Mouse (Mus musculus) MEL (cell line): ENCODE data around the gene Chid1. TPM values are rescaled to one million over a fixed set of nuclear protein-coding genes. Genes with fewer than 3 reads are reported as not detected.
A peak's percentile ranks its signal among the peaks of the same experiment; 100 is the strongest.

Source experiments
- DNase-seq: peaks from one replicate; pipeline ENCODE4 v3.0.0; 2011; ENCODE audit warnings: low read depth, low spot score
- H3K27ac ChIP-seq: 2 replicates; pipeline ENCODE4 v1.5.1; 2012; ENCODE audit warnings: low read depth, mild to moderate bottlenecking, control low read depth, low read length, moderate library complexity; ENCODE audit not compliant: control insufficient read depth
- H3K27me3 ChIP-seq, 2 experiments: fragments of 150-350 bp in 1 of 2; sonication (generic) in 1 of 2; 2 replicates each; pipeline ENCODE4 v1.6.1; 2012; ENCODE audit warnings: low read length in 2 of 2, mild to moderate bottlenecking in 2 of 2, improper control_type of control experiment in 1 of 2, moderate library complexity in 1 of 2; ENCODE audit not compliant: insufficient read depth in 2 of 2, control insufficient read depth in 1 of 2
- H3K36me3 ChIP-seq, 2 experiments: 2 replicates each; pipeline ENCODE4 v1.6.1; 2012 to 2014; ENCODE audit warnings: low read length in 2 of 2, improper control_type of control experiment in 1 of 2, inconsistent platforms in 1 of 2, mild to moderate bottlenecking in 1 of 2; ENCODE audit not compliant: insufficient read depth in 2 of 2, control insufficient read depth in 1 of 2
- H3K4me1 ChIP-seq, 2 experiments: fragments of 150-350 bp in 1 of 2; sonication (generic) in 1 of 2; 2 replicates each; pipeline ENCODE4 v1.6.1; 2012; ENCODE audit warnings: low read length in 2 of 2, improper control_type of control experiment in 1 of 2, mild to moderate bottlenecking in 1 of 2; ENCODE audit not compliant: insufficient read depth in 2 of 2, control insufficient read depth in 1 of 2
- H3K4me3 ChIP-seq, 2 experiments: fragments of 150-350 bp in 1 of 2; sonication (generic) in 1 of 2; 2 replicates each; pipeline ENCODE4 v1.5.1; 2012; ENCODE audit warnings: low read depth in 2 of 2, low read length in 2 of 2, mild to moderate bottlenecking in 2 of 2, moderate library complexity in 2 of 2, control low read depth in 1 of 2, improper control_type of control experiment in 1 of 2; ENCODE audit not compliant: control insufficient read depth in 1 of 2, insufficient read depth in 1 of 2
- H3K79me2 ChIP-seq: 2 replicates; pipeline ENCODE4 v1.6.1; 2012; ENCODE audit warnings: mild to moderate bottlenecking, low read length, moderate library complexity; ENCODE audit not compliant: control insufficient read depth, poor library complexity, insufficient read depth
- H3K9ac ChIP-seq: 2 replicates; pipeline ENCODE4 v1.6.1; 2012; ENCODE audit warnings: low read depth, mild to moderate bottlenecking, control low read depth, low read length, moderate library complexity; ENCODE audit not compliant: control insufficient read depth, poor library complexity, severe bottlenecking
- H3K9me3 ChIP-seq: fragments of 150-350 bp; sonication (generic); replicated peaks from 2 replicates; pipeline ENCODE4 v1.6.1; 2012; ENCODE audit warnings: mild to moderate bottlenecking, low read length, improper control_type of control experiment, moderate library complexity; ENCODE audit not compliant: insufficient read depth
- CHD2 ChIP-seq: IDR thresholded peaks from 2 replicates; pipeline ENCODE4 v1.6.1; 2011; ENCODE audit warnings: low read length, improper control_type of control experiment
- EP300 ChIP-seq, 2 experiments: IDR thresholded peaks; 2 replicates each; pipeline ENCODE4 v1.6.1; 2011; ENCODE audit warnings: improper control_type of control experiment in 2 of 2, low read length in 2 of 2, low read depth in 1 of 2, mild to moderate bottlenecking in 1 of 2
- GATA1 ChIP-seq: IDR thresholded peaks from 2 replicates; pipeline ENCODE4 v1.6.1; 2011; ENCODE audit warnings: low read depth, low read length, improper control_type of control experiment
- HCFC1 ChIP-seq: IDR thresholded peaks from 2 replicates; pipeline ENCODE4 v1.6.1; 2012; ENCODE audit warnings: low read depth, mild to moderate bottlenecking, inconsistent platforms, low read length, improper control_type of control experiment, moderate library complexity
- JUND ChIP-seq: IDR thresholded peaks from 2 replicates; pipeline ENCODE4 v1.6.1; 2011; ENCODE audit warnings: low read depth, mild to moderate bottlenecking, improper control_type of control experiment, low read length
- MAFK ChIP-seq: IDR thresholded peaks from 2 replicates; pipeline ENCODE4 v1.6.1; 2011; ENCODE audit warnings: low read depth, mild to moderate bottlenecking, low read length, improper control_type of control experiment, borderline replicate concordance
- MAX ChIP-seq: IDR thresholded peaks from 2 replicates; pipeline ENCODE4 v1.6.1; 2011; ENCODE audit warnings: low read length, improper control_type of control experiment
- MEF2A ChIP-seq: IDR thresholded peaks from 2 replicates; pipeline ENCODE4 v1.6.1; 2014; ENCODE audit warnings: low read depth, mild to moderate bottlenecking, inconsistent platforms, low read length, improper control_type of control experiment; ENCODE audit not compliant: poor library complexity, insufficient replicate concordance, severe bottlenecking; ENCODE audit errors: extremely low read depth
- MXI1 ChIP-seq: IDR thresholded peaks from 2 replicates; pipeline ENCODE4 v1.6.1; 2011; ENCODE audit warnings: mild to moderate bottlenecking, low read depth, low read length, improper control_type of control experiment
- MYB ChIP-seq: IDR thresholded peaks from 2 replicates; pipeline ENCODE4 v1.6.1; 2011; ENCODE audit warnings: mild to moderate bottlenecking, low read depth, low read length, improper control_type of control experiment
- NELFE ChIP-seq: IDR thresholded peaks from 2 replicates; pipeline ENCODE4 v1.6.1; 2011; ENCODE audit warnings: low read depth, low read length, improper control_type of control experiment
- NRF1 ChIP-seq: IDR thresholded peaks from 2 replicates; pipeline ENCODE4 v1.6.1; 2014; ENCODE audit warnings: low read depth, mild to moderate bottlenecking, inconsistent platforms, low read length, improper control_type of control experiment, moderate library complexity; ENCODE audit not compliant: poor library complexity, insufficient read depth, severe bottlenecking
- POLR2A ChIP-seq, 2 experiments: IDR thresholded peaks; 2 replicates each; pipeline ENCODE4 v1.6.1; 2011 to 2012; ENCODE audit warnings: low read length in 2 of 2, mild to moderate bottlenecking in 2 of 2, control low read depth in 1 of 2, improper control_type of control experiment in 1 of 2, low read depth in 1 of 2, moderate library complexity in 1 of 2; ENCODE audit not compliant: control insufficient read depth in 1 of 2, insufficient read depth in 1 of 2, poor library complexity in 1 of 2
- POLR2AphosphoS2 ChIP-seq: IDR thresholded peaks from 2 replicates; pipeline ENCODE4 v1.6.1; 2011; ENCODE audit warnings: low read length, improper control_type of control experiment
- RCOR1 ChIP-seq: IDR thresholded peaks from 2 replicates; pipeline ENCODE4 v1.6.1; 2012; ENCODE audit warnings: low read depth, mild to moderate bottlenecking, inconsistent platforms, low read length, improper control_type of control experiment
- SIN3A ChIP-seq: IDR thresholded peaks from 2 replicates; pipeline ENCODE4 v1.6.1; 2012; ENCODE audit warnings: low read length, improper control_type of control experiment, inconsistent platforms
- TAL1 ChIP-seq: IDR thresholded peaks from 2 replicates; pipeline ENCODE4 v1.6.1; 2012; ENCODE audit warnings: mild to moderate bottlenecking, inconsistent platforms, low read length, moderate library complexity, mixed read lengths
- TBP ChIP-seq: IDR thresholded peaks from 2 replicates; pipeline ENCODE4 v1.8.0; 2011; ENCODE audit warnings: low read depth, low read length, improper control_type of control experiment
- TCF12 ChIP-seq: IDR thresholded peaks from 2 replicates; pipeline ENCODE4 v1.6.1; 2014; ENCODE audit warnings: low read depth, mild to moderate bottlenecking, inconsistent platforms, low read length, improper control_type of control experiment, moderate library complexity
- UBTF ChIP-seq: IDR thresholded peaks from 2 replicates; pipeline ENCODE4 v1.6.1; 2012; ENCODE audit warnings: low read depth, mild to moderate bottlenecking, inconsistent platforms, low read length, improper control_type of control experiment, moderate library complexity, borderline replicate concordance; ENCODE audit not compliant: insufficient read depth
- USF1 ChIP-seq: IDR thresholded peaks from 2 replicates; pipeline ENCODE4 v1.6.1; 2014; ENCODE audit warnings: low read depth, mild to moderate bottlenecking, inconsistent platforms, low read length, improper control_type of control experiment, moderate library complexity
- ZC3H11A ChIP-seq: IDR thresholded peaks from 2 replicates; pipeline ENCODE4 v1.6.1; 2012; ENCODE audit warnings: low read depth, mild to moderate bottlenecking, inconsistent platforms, low read length, improper control_type of control experiment
- ZMIZ1 ChIP-seq: IDR thresholded peaks from 2 replicates; pipeline ENCODE4 v1.6.1; 2012; ENCODE audit warnings: low read depth, mild to moderate bottlenecking, inconsistent platforms, low read length, improper control_type of control experiment, moderate library complexity
- polyA plus RNA-seq, 2 experiments: library from polyadenylated mRNA; stranded (reverse) in 1 of 2; unstranded in 1 of 2; fragments of >175 nt in 1 of 2; fragments of >200 nt in 1 of 2; gene quantifications; 2 replicates each; pipeline versions ENCODE4 v1.2.1 to v1.2.4; 2012; ENCODE audit warnings: low replicate concordance in 2 of 2, low read depth in 1 of 2; ENCODE audit not compliant: insufficient read length in 2 of 2, insufficient read depth in 1 of 2, missing spikeins in 1 of 2
- total RNA-seq: library from RNA; depleted of rRNA; stranded (reverse); fragments of 300-350 nt; gene quantifications from 2 replicates; pipeline ENCODE4 v1.2.3, GENCODE M21; 2012

Gene Chid1
- total and polyA plus RNA-seq, 3 experiments, result 36.1 to 46.7 TPM; not detected in 1

- no peak for TF ChIP-seq UBTF
- TF ChIP-seq MEF2A, result no peak
- peak in 1 of 2 experiments; percentile 49; a peak in 1 of 4 replicates for TF ChIP-seq POLR2A (IDR thresholded peaks at IDR 0.05; ENCODE audit: control insufficient read depth in 1 of 2, insufficient read depth in 1 of 2, low read depth in 1 of 2, low read length in 2 of 2, poor library complexity in 1 of 2)
- TF ChIP-seq NELFE, result peak; percentile 44
- TF ChIP-seq MYB, result no peak
- no peak for TF ChIP-seq SIN3A
- TF ChIP-seq USF1, result no peak
- TF ChIP-seq TCF12, result no peak
- TF ChIP-seq EP300 (IDR thresholded peaks at IDR 0.05; ENCODE audit: low read depth in 1 of 2, low read length in 2 of 2), result peak in 1 of 2 experiments; percentile 35; a peak in 2 of 4 replicates
- TF ChIP-seq TAL1, result no peak
- TF ChIP-seq CHD2, result no peak
- TF ChIP-seq TBP, result no peak; the same call in 1 of the 2 replicates
- TF ChIP-seq MXI1, result peak; percentile 59; the same call in 1 of the 2 replicates
- peak; percentile 55; the same call in 1 of the 2 replicates for TF ChIP-seq RCOR1
- 0 out of 2 replicates have a peak, but pooled peaks have one; percentile 21 for TF ChIP-seq ZC3H11A
- TF ChIP-seq ZMIZ1, result peak; percentile 58; the same call in 1 of the 2 replicates
- no peak for TF ChIP-seq JUND
These were observed 20.2 kb upstream of the Chid1 start (continued) for GRCm38 (mm10) chr7:141559726-141560325.

- TF ChIP-seq TAL1, result peak; percentile 77
- no peak for TF ChIP-seq HCFC1
- no peak for TF ChIP-seq MAX
- no peak for TF ChIP-seq MAFK
- TF ChIP-seq UBTF, result no peak
- TF ChIP-seq POLR2AphosphoS2, result no peak
- peak; percentile 18; the same call in 1 of the 2 replicates for TF ChIP-seq TCF12
- TF ChIP-seq TBP, result no peak
- no peak for TF ChIP-seq NRF1
- TF ChIP-seq EP300 (IDR thresholded peaks at IDR 0.05; ENCODE audit: low read depth in 1 of 2, low read length in 2 of 2), result peak in 1 of 2 experiments; percentile 38; a peak in 2 of 4 replicates
- TF ChIP-seq GATA1, result peak; percentile 20; the same call in 1 of the 2 replicates
- Histone ChIP-seq H3K4me1 (peaks cover 20 to 35% of the 10 kb centered on the region in 2 experiments), H3K4me3 (no peak overlapping the region; a peak in 1 of 4 replicates), H3K36me3 (peaks cover 0 to 35% of the 10 kb centered on the region in 2 experiments; a peak in 2 of 4 replicates), H3K27me3 (no peaks in the 10 kb centered on the region), H3K27ac (peak overlapping the region; percentile 88), H3K79me2 (peaks cover 15% of the 10 kb centered on the region), H3K9me3 (no peaks in the 10 kb centered on the region), H3K9ac (peak overlapping the region; percentile 19)
- DNase-seq, result peak; percentile 73
These were observed 19.3 kb upstream of the Chid1 start for GRCm38 (mm10) chr7:141558946-141559345.
